ENCODE assay signal across 9 mouse cellular contexts in the genomic region with DNA sequence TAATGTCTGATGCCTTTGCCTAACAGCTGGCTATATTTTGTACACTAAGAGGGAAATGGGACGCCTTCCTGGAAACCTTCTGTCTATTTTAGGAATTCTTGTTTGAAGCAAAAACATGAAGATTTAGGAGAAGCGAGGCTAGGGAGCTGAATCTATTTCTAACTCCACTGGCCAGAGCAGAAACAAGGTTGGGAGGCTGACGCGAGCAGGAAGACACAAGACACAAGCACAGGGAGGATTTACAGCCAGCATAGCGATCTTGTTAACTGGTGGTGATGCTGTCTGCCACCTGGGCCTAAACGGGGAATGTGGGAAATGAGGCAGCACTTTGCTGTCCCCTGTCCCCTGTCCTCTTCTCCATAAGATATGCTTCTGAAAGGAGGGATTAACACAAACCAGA.
DNase-seq lines count a peak whose midpoint lies in the region; ATAC-seq lines count a peak whose summit lies in the region.
"Had no signal": no experiment of that assay in that cellular context is flagged by ENCODE, and none has a peak within 500 bp of the region (broad histone marks: within the 10 kb centered on the region; RNA-seq: fewer than 3 reads in every experiment).

No protein-coding gene starts in this region.

- H3K4me3 ChIP-seq in kidney, embryonic 16.5 days (ENCODE audit: low read length), result no peak overlapping the region
- H3K4me3 ChIP-seq in embryonic facial prominence, embryonic 12.5 days, result no peak overlapping the region
- H3K4me3 ChIP-seq in hindbrain, embryonic 15.5 days, result no peak overlapping the region
- H3K4me3 ChIP-seq in neural tube, embryonic 12.5 days, result no peak overlapping the region
- H3K4me3 ChIP-seq: liver, embryonic 13.5 days had no signal

- WGBS in kidney, embryonic 16.5 days, result 11% methylated on average over 6 of the region's 6 CpGs
- WGBS in embryonic facial prominence, embryonic 12.5 days, result 10% methylated on average over 6 of the region's 6 CpGs
- WGBS in hindbrain, embryonic 15.5 days, result 8% methylated on average over 6 of the region's 6 CpGs
- WGBS in neural tube, embryonic 12.5 days, result 5% methylated on average over 6 of the region's 6 CpGs

- DNase-seq in kidney, postnatal 36 days, result no peak
- DNase-seq in gastrocnemius, postnatal 4 days (ENCODE audit: low spot score in 2 of 2), result no peak
- DNase-seq in thymus, postnatal 0 days (ENCODE audit: low spot score), result no peak
- DNase-seq in gastrocnemius, adult 18-20 months (ENCODE audit: low spot score), result no peak
- DNase-seq: liver, embryonic 13.5 days had no signal

- H3K36me3 ChIP-seq in kidney, embryonic 16.5 days (ENCODE audit: insufficient read depth, low read length), result no peaks in the 10 kb centered on the region; the same call in 1 of the 2 replicates
- H3K36me3 ChIP-seq in embryonic facial prominence, embryonic 12.5 days, result peaks cover 6% of the 10 kb centered on the region; the same call in 1 of the 2 replicates
- no peaks in the 10 kb centered on the region for H3K36me3 ChIP-seq in hindbrain, embryonic 15.5 days
- H3K36me3 ChIP-seq in neural tube, embryonic 12.5 days, result no peaks in the 10 kb centered on the region

- peaks cover 81% of the 10 kb centered on the region for H3K4me1 ChIP-seq in kidney, embryonic 16.5 days (ENCODE audit: insufficient read depth, low read length)
- peaks cover 77% of the 10 kb centered on the region for H3K4me1 ChIP-seq in embryonic facial prominence, embryonic 12.5 days
- H3K4me1 ChIP-seq in hindbrain, embryonic 15.5 days (replicated peaks), result peaks cover 87% of the 10 kb centered on the region
- peaks cover 93% of the 10 kb centered on the region for H3K4me1 ChIP-seq in neural tube, embryonic 12.5 days

- no peaks in the 10 kb centered on the region for H3K9me3 ChIP-seq in kidney, embryonic 16.5 days (ENCODE audit: low read length)
- no peaks in the 10 kb centered on the region for H3K9me3 ChIP-seq in embryonic facial prominence, embryonic 12.5 days
- no peaks in the 10 kb centered on the region for H3K9me3 ChIP-seq in hindbrain, embryonic 15.5 days
- no peaks in the 10 kb centered on the region for H3K9me3 ChIP-seq in neural tube, embryonic 12.5 days
- H3K9me3 ChIP-seq: liver, embryonic 13.5 days had no signal

- no peak for ATAC-seq in kidney, embryonic 16.5 days (ENCODE audit: low FRiP score, low TSS enrichment)
- ATAC-seq in embryonic facial prominence, embryonic 12.5 days (ENCODE audit: insufficient number of reproducible peaks, insufficient read depth, low FRiP score, low TSS enrichment), result no peak
- ATAC-seq in hindbrain, embryonic 15.5 days (ENCODE audit: low FRiP score, low read depth), result no peak
- no peak for ATAC-seq in neural tube, embryonic 12.5 days (ENCODE audit: low FRiP score, low read depth)

- peak overlapping the region; percentile 47 for H3K9ac ChIP-seq in kidney, embryonic 16.5 days (replicated peaks; ENCODE audit: low read length)
- no peak overlapping the region; the same call in 1 of the 2 replicates for H3K9ac ChIP-seq in embryonic facial prominence, embryonic 12.5 days
- 0 out of 2 replicates have a peak overlapping the region, but pooled peaks have one; percentile 1 for H3K9ac ChIP-seq in hindbrain, embryonic 15.5 days
- peak overlapping the region; percentile 13; the same call in 1 of the 2 replicates for H3K9ac ChIP-seq in neural tube, embryonic 12.5 days
- H3K9ac ChIP-seq: liver, embryonic 13.5 days had no signal

- H3K27me3 ChIP-seq in kidney, embryonic 16.5 days (ENCODE audit: insufficient read depth, low read length), result no peaks in the 10 kb centered on the region
- no peaks in the 10 kb centered on the region for H3K27me3 ChIP-seq in embryonic facial prominence, embryonic 12.5 days
- H3K27me3 ChIP-seq in hindbrain, embryonic 15.5 days, result no peaks in the 10 kb centered on the region
- no peaks in the 10 kb centered on the region for H3K27me3 ChIP-seq in neural tube, embryonic 12.5 days (replicated peaks)
- H3K27me3 ChIP-seq: liver, embryonic 13.5 days had no signal

- H3K4me2 ChIP-seq in kidney, embryonic 16.5 days (replicated peaks; ENCODE audit: low read depth, low read length), result no peak overlapping the region
- no peak overlapping the region for H3K4me2 ChIP-seq in embryonic facial prominence, embryonic 12.5 days (replicated peaks)
- no peak overlapping the region for H3K4me2 ChIP-seq in hindbrain, embryonic 15.5 days
- H3K4me2 ChIP-seq in neural tube, embryonic 12.5 days (replicated peaks), result peak overlapping the region; percentile 42
- H3K4me2 ChIP-seq: liver, embryonic 13.5 days had no signal

- peak overlapping the region; percentile 91 for H3K27ac ChIP-seq in kidney, embryonic 16.5 days (ENCODE audit: low read length)
- peak overlapping the region; percentile 86 for H3K27ac ChIP-seq in embryonic facial prominence, embryonic 12.5 days
- H3K27ac ChIP-seq in hindbrain, embryonic 15.5 days (replicated peaks), result peak overlapping the region; percentile 67
- peak overlapping the region; percentile 84 for H3K27ac ChIP-seq in neural tube, embryonic 12.5 days
- H3K27ac ChIP-seq: liver, embryonic 13.5 days had no signal
